Mouse (Mus musculus): Measurements from ENCODE around the gene Nudt16l1. TPM values are rescaled to one million over a fixed set of nuclear protein-coding genes. Genes with fewer than 3 reads are reported as not detected.
A peak's percentile ranks its signal among the peaks of the same experiment; 100 is the strongest.

Gene Nudt16l1
- total RNA-seq, 2 experiments from 2014 or later: 70.1 to 71.4 TPM

- intact Hi-C loops (cut with DNase I): no loop called here
- Histone ChIP-seq H3K27ac (no peak overlapping the region), H3K4me3 (no peak overlapping the region)
- DNase-seq (ENCODE audit: extremely low spot score in 1 of 2, low spot score in 2 of 2): no peak
- TF ChIP-seq CTCF (IDR thresholded peaks at IDR 0.05): no peak
These were observed 22.0 kb upstream of the Nudt16l1 start for GRCm38 (mm10) chr16:4916608-4917007.

GRCm38 (mm10) chr16:4920556-4920955 lies 18.0 kb upstream of the Nudt16l1 start:
- DNase-seq (ENCODE audit: extremely low spot score in 1 of 2, low spot score in 2 of 2): no peak
- Histone ChIP-seq H3K27ac (no peak overlapping the region), H3K4me3 (no peak overlapping the region)
- intact Hi-C loops (cut with DNase I): no loop called here
- no peak for TF ChIP-seq CTCF (IDR thresholded peaks at IDR 0.05)

GRCm38 (mm10) chr16:4922481-4922880 lies 16.1 kb upstream of the Nudt16l1 start:
- no peak for DNase-seq (ENCODE audit: extremely low spot score in 1 of 2, low spot score in 2 of 2)
- no peak; the same call in 1 of the 2 replicates for TF ChIP-seq CTCF (IDR thresholded peaks at IDR 0.05)
- Histone ChIP-seq H3K4me3 (no peak overlapping the region), H3K27ac (peak overlapping the region; percentile 38)
- intact Hi-C loops (cut with DNase I): no loop called here

GRCm38 (mm10) chr16:4923996-4924395 lies 14.6 kb upstream of the Nudt16l1 start:
- no peak for TF ChIP-seq CTCF (IDR thresholded peaks at IDR 0.05)
- intact Hi-C loops (cut with DNase I): no loop called here
- H3K27ac ChIP-seq: no peak overlapping the region
- DNase-seq (ENCODE audit: extremely low spot score in 1 of 2, low spot score in 2 of 2): no peak
- H3K4me3 ChIP-seq: no peak overlapping the region

- no peak for DNase-seq (ENCODE audit: extremely low spot score in 1 of 2, low spot score in 2 of 2)
- no peak overlapping the region for H3K4me3 ChIP-seq
- no peak overlapping the region for H3K27ac ChIP-seq
- intact Hi-C loops (cut with DNase I): no loop called here
- no peak for TF ChIP-seq CTCF (IDR thresholded peaks at IDR 0.05)
These were observed 10.6 kb upstream of the Nudt16l1 start for GRCm38 (mm10) chr16:4927967-4928366.

GRCm38 (mm10) chr16:4928474-4928873 lies 10.1 kb upstream of the Nudt16l1 start:
- no peak for TF ChIP-seq CTCF (IDR thresholded peaks at IDR 0.05)
- no peak overlapping the region for H3K27ac ChIP-seq
- intact Hi-C loops (cut with DNase I): no loop called here
- no peak for DNase-seq (ENCODE audit: extremely low spot score in 1 of 2, low spot score in 2 of 2)
- H3K4me3 ChIP-seq: no peak overlapping the region

- no peak; the same call in 1 of the 2 replicates for TF ChIP-seq CTCF (IDR thresholded peaks at IDR 0.05)
- intact Hi-C loops (cut with DNase I): no loop called here
- no peak for DNase-seq (ENCODE audit: extremely low spot score in 1 of 2, low spot score in 2 of 2)
These were observed 6.1 kb upstream of the Nudt16l1 start for GRCm38 (mm10) chr16:4932429-4932828.

GRCm38 (mm10) chr16:4935430-4935829 lies 3.1 kb upstream of the Nudt16l1 start:
- Histone ChIP-seq H3K4me3 (no peak overlapping the region), H3K27ac (no peak overlapping the region; the same call in 1 of the 2 replicates)
- intact Hi-C loops (cut with DNase I): no loop called here
- no peak for TF ChIP-seq CTCF (IDR thresholded peaks at IDR 0.05)
- DNase-seq (ENCODE audit: extremely low spot score in 1 of 2, low spot score in 2 of 2): no peak

More at GRCm38 (mm10) chr16:4932429-4932828, 6.1 kb upstream of the Nudt16l1 start:
- peak overlapping the region; percentile 63; the same call in 1 of the 2 replicates for H3K27ac ChIP-seq
- H3K4me3 ChIP-seq: no peak overlapping the region

- no peak for TF ChIP-seq CTCF (IDR thresholded peaks at IDR 0.05)
- no peak for DNase-seq (ENCODE audit: extremely low spot score in 1 of 2, low spot score in 2 of 2)
- no peak overlapping the region for H3K4me3 ChIP-seq
- intact Hi-C loops (cut with DNase I): no loop called here
- peak overlapping the region; percentile 78 for H3K27ac ChIP-seq
These were observed 2.4 kb upstream of the Nudt16l1 start for GRCm38 (mm10) chr16:4935931-4936703.

- no peak for DNase-seq (ENCODE audit: extremely low spot score in 1 of 2, low spot score in 2 of 2)
- Histone ChIP-seq H3K4me3 (no peak overlapping the region), H3K27ac (peak overlapping the region; percentile 78; the same call in 1 of the 2 replicates)
- TF ChIP-seq CTCF (IDR thresholded peaks at IDR 0.05): no peak
- intact Hi-C loops (cut with DNase I): no loop called here
These were observed 990 bp upstream of the Nudt16l1 start for GRCm38 (mm10) chr16:4937351-4938190.

GRCm38 (mm10) chr16:4938989-4939388 lies 428 bp downstream of the Nudt16l1 start:
- peak overlapping the region; percentile 77 for H3K4me3 ChIP-seq
- peak overlapping the region; percentile 96 for H3K27ac ChIP-seq
- peak; percentile 94 for DNase-seq (ENCODE audit: extremely low spot score in 1 of 2, low spot score in 2 of 2)
- intact Hi-C loops (cut with DNase I): no loop called here
- no peak for TF ChIP-seq CTCF (IDR thresholded peaks at IDR 0.05)

- peak overlapping the region; percentile 96 for H3K27ac ChIP-seq
- DNase-seq (ENCODE audit: extremely low spot score in 1 of 2, low spot score in 2 of 2): peak; percentile 50 to 51
- H3K4me3 ChIP-seq: peak overlapping the region; percentile 77
- no peak for TF ChIP-seq CTCF (IDR thresholded peaks at IDR 0.05)
- intact Hi-C loops (cut with DNase I): no loop called here
These were observed 851 bp downstream of the Nudt16l1 start for GRCm38 (mm10) chr16:4939412-4939811.
